Mouse (Mus musculus) small intestine, adult 2 months (tissue): Measurements from ENCODE around the gene Rbm33. TPM values are rescaled to one million over a fixed set of nuclear protein-coding genes. Genes with fewer than 3 reads are reported as not detected.

Experiments
- H3K27ac ChIP-seq: fragments of 200-500 bp; 2 replicates; pipeline ENCODE4 v1.5.1; 2012; ENCODE audit warnings: low read depth, low read length, control low read depth, inconsistent platforms; ENCODE audit not compliant: insufficient read depth
- H3K27me3 ChIP-seq: fragments of 200-500 bp; 2 replicates; pipeline ENCODE4 v1.6.1; 2012; ENCODE audit warnings: mild to moderate bottlenecking, moderate library complexity, low read length, inconsistent platforms; ENCODE audit not compliant: control insufficient read depth, insufficient read depth
- H3K36me3 ChIP-seq: fragments of 200-500 bp; 2 replicates; pipeline ENCODE4 v1.6.1; 2012; ENCODE audit warnings: mild to moderate bottlenecking, low read length, control low read depth, inconsistent platforms; ENCODE audit not compliant: control insufficient read depth, insufficient read depth
- H3K4me1 ChIP-seq: fragments of 200-500 bp; 2 replicates; pipeline ENCODE4 v1.6.1; 2012; ENCODE audit warnings: low read length, inconsistent platforms, mixed read lengths; ENCODE audit not compliant: control insufficient read depth, insufficient read depth, insufficient read length
- H3K4me3 ChIP-seq: fragments of 200-500 bp; 2 replicates; pipeline ENCODE4 v1.5.1; 2012; ENCODE audit warnings: low read depth, mild to moderate bottlenecking, control low read depth, inconsistent platforms, low read length, moderate library complexity
- CTCF ChIP-seq: fragments of 200-500 bp; IDR thresholded peaks from 2 replicates; pipeline ENCODE4 v1.5.1; 2012; ENCODE audit warnings: low read depth, mild to moderate bottlenecking, control low read depth, inconsistent platforms, low read length, moderate library complexity, mixed read lengths; ENCODE audit not compliant: insufficient replicate concordance, insufficient read length; ENCODE audit errors: extremely low read depth
- POLR2A ChIP-seq: fragments of 200-500 bp; IDR thresholded peaks from 2 replicates; pipeline ENCODE4 v1.6.1; 2012; ENCODE audit warnings: low read depth, mild to moderate bottlenecking, control low read depth, inconsistent platforms, low read length, moderate library complexity
- WGBS: fragments of 180-500 bp; shearing (Covaris S2); methylation state at CpG from one replicate; pipeline ENCODE4 v1.1.7; 2018; 5-methylcytosine and 5-hydroxymethylcytosine counted together
- polyA plus RNA-seq: library from polyadenylated mRNA; depleted of rRNA; stranded (reverse); fragments of >200 nt; gene quantifications from 2 replicates; pipeline ENCODE4 v1.2.3, GENCODE M21; 2012

The Rbm33 gene
- polyA plus RNA-seq, 1 experiment = 25.2 TPM

DNA sequence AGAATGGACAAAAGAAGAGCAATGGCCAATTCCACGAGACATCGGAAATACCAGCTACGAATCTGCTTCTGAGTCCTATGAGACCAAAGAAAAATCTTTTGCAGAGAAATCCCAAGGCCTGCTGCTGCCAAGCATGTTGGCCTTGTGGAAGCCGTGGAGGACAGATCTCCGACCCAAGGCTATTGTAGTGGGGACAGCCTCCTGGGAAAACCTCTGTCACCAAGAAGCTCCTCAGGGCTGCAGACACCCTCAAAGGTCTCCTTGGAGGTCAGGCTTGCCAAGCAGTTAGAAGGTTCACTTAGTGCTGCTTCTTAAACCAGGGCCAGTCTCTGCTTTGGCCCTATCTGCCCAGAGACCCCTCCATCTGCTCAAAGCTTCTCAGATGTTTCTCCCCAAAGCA is 138.8 kb downstream of the Rbm33 start:
- no peaks in the 10 kb centered on the region for H3K36me3 ChIP-seq
- peaks cover 7% of the 10 kb centered on the region for H3K4me1 ChIP-seq
- H3K27ac ChIP-seq = no peak overlapping the region
- H3K27me3 ChIP-seq = peaks cover 26% of the 10 kb centered on the region
- WGBS = 93% methylated on average over 5 of the region's 5 CpGs
- H3K4me3 ChIP-seq = no peak overlapping the region
- TF ChIP-seq CTCF (no peak), POLR2A (no peak)

DNA sequence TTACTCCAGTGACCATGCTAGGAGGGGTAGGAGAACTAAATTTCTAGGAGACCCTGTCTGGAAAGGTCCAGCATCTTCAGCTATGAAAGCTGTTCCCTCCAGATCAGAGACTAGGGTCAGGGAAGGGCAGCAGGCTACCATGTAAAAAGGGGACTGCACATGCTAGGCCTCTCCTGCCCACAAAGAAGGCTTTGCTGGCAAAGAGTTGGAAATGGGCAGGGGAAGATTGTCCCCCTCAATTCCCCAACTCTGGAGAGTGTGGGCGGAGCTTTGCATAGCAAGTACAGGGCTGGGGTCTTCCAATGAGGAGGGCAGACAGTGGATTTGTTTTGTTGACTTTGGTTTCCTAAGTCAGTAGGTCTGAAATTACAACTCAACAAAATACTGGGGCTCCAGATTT is 139.4 kb downstream of the Rbm33 start:
- TF ChIP-seq POLR2A = no peak
- TF ChIP-seq CTCF = no peak
- 90% methylated on average over 1 of the region's 1 CpGs for WGBS
- H3K36me3 ChIP-seq = no peaks in the 10 kb centered on the region
- H3K4me1 ChIP-seq = peaks cover 7% of the 10 kb centered on the region
- H3K27ac ChIP-seq = no peak overlapping the region
- no peak overlapping the region for H3K4me3 ChIP-seq
- H3K27me3 ChIP-seq = peaks cover 26% of the 10 kb centered on the region

DNA sequence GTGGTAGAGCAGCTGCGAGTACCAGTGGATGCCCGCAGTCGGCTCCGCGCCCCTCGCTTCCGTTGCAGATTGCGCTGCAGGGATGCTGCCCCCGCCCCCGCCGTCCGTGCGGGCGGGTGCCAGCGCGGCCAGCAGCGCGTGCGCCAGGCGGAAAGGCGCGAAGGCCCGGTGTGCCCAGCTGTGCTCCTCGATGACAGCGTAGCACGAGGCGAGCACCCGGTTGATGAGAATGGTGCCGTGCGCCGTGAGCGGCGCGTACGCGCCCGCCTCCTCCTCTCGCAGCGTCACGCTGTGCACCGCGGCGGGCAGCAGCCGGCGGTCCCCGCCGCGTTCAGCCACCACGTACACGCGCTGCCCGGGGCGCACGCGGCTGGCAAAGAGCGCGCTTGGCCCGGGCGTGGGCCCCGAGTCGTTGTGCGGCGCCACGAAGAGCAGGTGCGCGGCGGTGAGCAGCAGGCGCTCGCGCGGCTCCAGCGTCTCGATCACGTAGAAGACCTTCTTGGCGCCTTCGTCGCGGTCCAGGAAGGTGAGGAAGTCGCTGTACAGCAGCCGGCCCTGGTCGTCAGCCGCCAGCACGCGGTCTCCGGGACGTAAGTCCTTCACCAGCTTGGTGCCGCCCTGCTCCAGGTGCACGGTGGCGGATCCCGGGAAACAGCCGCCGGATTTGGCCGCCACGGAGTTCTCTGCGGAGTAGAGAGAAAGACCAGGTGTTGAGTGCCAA is 141.2 kb downstream of the Rbm33 start:
- H3K4me3 ChIP-seq = peak overlapping the region; percentile 31
- 6% methylated on average over 95 of the region's 95 CpGs for WGBS
- peaks cover 26% of the 10 kb centered on the region for H3K27me3 ChIP-seq
- H3K4me1 ChIP-seq = peaks cover 7% of the 10 kb centered on the region
- no peaks in the 10 kb centered on the region for H3K36me3 ChIP-seq
- TF ChIP-seq CTCF = no peak
- TF ChIP-seq POLR2A = no peak
- no peak overlapping the region for H3K27ac ChIP-seq

DNA sequence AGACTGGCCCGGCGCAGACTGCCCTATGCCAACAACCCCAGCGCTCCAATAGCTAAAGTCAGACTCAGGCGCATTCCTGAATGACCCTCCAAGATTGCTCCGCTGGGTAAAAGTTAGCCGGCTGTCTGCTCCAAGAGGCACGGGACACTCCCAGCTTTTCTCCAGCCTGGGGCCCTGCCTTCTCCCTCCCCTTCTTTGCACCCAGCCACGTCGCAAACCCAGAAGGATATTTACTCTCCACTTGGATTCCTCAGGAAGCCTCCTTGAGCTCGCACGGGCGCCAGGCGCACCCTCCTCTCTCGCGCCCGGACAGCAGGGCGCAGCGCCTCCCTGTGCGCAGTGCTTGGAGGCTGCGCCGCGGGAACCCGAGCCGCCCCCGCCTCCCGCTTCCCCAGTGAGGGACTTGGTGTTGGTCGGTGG is 141.9 kb downstream of the Rbm33 start:
- TF ChIP-seq POLR2A = no peak
- H3K36me3 ChIP-seq = no peaks in the 10 kb centered on the region
- peak overlapping the region; percentile 31 for H3K4me3 ChIP-seq
- WGBS = 2% methylated on average over 27 of the region's 27 CpGs
- H3K4me1 ChIP-seq = peaks cover 7% of the 10 kb centered on the region
- peaks cover 26% of the 10 kb centered on the region for H3K27me3 ChIP-seq
- H3K27ac ChIP-seq = no peak overlapping the region

- TF ChIP-seq CTCF (no peak), POLR2A (no peak)
- peaks cover 29% of the 10 kb centered on the region for H3K27me3 ChIP-seq
- H3K4me3 ChIP-seq = no peak overlapping the region
- 34% methylated on average over 41 of the region's 41 CpGs for WGBS
- H3K36me3 ChIP-seq = no peaks in the 10 kb centered on the region
- peaks cover 7% of the 10 kb centered on the region for H3K4me1 ChIP-seq
- no peak overlapping the region for H3K27ac ChIP-seq
Measured at GRCm38 (mm10) chr5:28459456-28460225, 142.7 kb downstream of the Rbm33 start.

GRCm38 (mm10) chr5:28460556-28461350 is 143.8 kb downstream of the Rbm33 start:
- Histone ChIP-seq H3K27me3 (peaks cover 40% of the 10 kb centered on the region), H3K36me3 (no peaks in the 10 kb centered on the region), H3K4me3 (no peak overlapping the region), H3K4me1 (peaks cover 9% of the 10 kb centered on the region), H3K27ac (no peak overlapping the region)
- WGBS = 62% methylated on average over 17 of the region's 17 CpGs
- TF ChIP-seq POLR2A (no peak), CTCF (no peak)

DNA sequence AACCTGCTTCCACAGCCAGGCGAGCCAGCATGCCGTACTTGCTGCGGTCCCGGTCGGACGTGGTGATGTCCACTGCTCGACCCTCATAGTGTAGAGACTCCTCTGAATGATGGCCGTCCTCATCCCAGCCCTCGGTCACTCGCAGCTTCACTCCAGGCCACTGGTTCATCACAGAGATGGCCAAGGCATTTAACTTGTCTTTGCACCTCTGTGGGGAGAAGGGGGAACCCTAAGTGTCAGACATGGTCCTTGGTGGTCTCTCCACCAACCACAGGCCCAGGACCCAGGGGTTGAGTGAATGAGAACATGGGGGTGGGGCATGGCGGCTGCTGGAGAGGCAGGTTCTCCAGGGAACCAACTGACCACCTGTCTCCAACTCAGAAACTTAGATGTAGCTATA is 144.5 kb downstream of the Rbm33 start:
- TF ChIP-seq POLR2A (no peak), CTCF (no peak)
- Histone ChIP-seq H3K4me3 (no peak overlapping the region), H3K27me3 (peaks cover 46% of the 10 kb centered on the region), H3K4me1 (peaks cover 9% of the 10 kb centered on the region), H3K36me3 (no peaks in the 10 kb centered on the region), H3K27ac (no peak overlapping the region)
- 70% methylated on average over 11 of the region's 11 CpGs for WGBS
